Mouse (Mus musculus): ENCODE measurements around the gene Rerg.

The Rerg gene

DNA sequence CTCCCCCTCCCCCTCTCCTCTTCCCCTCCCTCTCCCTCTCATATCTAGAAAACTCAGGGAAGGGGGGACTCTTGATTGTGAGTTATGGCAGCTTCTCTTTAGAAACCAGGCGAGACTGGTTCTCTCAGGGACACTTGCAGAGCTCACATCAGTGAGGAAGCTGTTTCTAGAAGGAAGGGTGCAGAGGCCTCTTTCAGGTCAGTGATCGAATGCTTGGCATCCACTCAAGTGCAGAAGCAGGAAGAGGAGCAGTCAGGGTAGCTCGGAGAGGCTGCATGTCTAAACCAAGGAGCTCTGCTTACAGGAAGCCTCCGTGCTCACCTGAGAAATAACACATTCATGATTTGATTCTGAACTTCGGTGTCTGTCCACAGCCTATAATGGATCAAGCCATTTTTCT lies 159.1 kb downstream of the Rerg start:
- DNase-seq (ENCODE audit: low spot score in 2 of 2): no peak

Measured in right cerebral cortex, adult 2 months (tissue).